Mouse (Mus musculus) right cerebral cortex, postnatal 25 days (tissue): ENCODE measurements around the gene Tbxa2r.

ENCODE experiments used
- DNase-seq: peaks from one replicate; pipeline ENCODE4 v3.0.0; 2022

The Tbxa2r gene

DNA sequence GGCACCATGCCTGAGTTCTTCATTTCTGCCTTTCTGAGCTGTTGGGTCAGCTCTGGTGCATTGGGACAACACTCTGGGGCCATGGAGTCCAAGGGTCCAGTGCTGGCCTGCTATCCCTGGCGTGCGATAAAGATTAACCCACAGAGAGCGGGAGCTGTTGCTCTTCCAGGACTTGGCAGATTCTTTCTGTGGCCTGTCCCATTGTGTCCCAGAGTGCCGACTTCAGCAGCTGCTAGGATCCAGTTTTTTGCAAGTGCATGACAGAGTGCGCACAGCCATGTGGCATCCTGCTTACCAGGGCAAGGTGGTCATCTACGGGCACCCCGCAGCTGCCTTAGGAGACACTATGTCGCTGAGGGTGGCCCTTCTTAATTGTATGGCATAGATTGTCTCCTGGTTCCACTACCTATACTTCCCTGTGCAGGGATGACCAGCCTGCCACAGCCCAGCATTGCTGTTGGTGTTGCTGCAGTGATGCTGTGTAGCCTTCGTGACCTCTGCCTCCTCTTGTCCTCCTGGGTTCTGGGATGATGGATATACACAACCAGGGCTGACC, 28.1 kb upstream of the Tbxa2r start:
- no peak for DNase-seq

DNA sequence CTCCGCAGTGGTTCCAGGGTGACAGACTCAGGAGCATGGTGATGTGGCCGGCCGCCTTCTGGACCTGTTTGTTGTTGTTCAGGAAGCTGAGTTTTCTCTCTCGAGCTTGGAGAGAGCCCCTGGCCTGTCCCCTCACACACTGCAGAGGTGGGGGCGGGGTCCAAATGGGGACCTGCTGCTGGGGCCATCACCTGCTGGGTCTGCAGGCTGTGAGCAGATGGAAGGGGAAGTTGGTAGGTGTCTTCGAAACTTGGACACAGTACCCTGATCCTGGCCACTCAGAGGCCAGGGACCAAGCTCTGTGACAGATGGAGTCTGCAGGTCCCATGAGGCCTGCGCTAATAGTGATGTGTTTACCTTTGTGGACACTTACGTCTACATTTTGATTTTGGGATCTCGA, 27.2 kb upstream of the Tbxa2r start:
- no peak for DNase-seq

DNA sequence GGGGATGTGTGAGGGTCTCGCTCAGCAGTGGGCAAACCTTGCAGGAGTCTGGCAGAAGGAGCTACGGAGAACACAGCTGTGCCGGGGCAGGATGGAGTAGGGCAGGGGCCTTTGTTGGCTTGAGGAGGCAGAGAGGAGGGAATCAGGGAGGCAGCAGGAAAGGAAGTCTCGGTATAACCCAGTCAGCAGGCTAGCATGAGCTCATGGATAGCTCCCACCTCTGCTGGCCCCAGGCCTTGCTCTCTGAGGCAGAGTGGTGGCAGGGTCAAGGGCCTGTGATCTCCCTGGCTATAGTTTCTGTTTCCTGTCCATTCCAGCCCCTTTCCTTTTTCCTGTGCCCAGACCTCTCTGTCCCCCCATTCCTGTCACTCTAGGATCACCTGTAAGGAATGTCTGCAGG, 26.2 kb upstream of the Tbxa2r start:
- DNase-seq = no peak

DNA sequence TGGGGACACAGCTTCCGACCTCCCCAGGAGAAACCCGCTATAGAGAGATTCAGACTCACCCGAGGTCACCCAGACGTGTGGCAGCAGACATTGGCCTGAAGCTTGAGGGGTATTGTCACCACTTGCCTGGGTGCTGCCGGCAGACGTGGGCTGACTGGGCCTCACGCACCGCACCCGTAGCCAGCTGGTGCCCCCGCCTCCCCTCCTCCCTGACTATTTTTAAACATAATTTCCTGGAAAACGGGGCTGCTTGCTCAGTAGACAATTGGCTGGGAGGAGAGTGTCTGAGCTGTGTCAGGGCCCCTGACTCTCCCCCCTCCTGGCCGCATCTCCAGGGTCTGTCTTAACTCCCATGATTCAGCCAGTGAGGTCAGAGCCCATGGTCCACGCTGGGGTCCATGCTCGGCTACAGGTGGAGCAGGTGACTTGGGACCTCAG, 25.7 kb upstream of the Tbxa2r start:
- peak; percentile 71 for DNase-seq

DNA sequence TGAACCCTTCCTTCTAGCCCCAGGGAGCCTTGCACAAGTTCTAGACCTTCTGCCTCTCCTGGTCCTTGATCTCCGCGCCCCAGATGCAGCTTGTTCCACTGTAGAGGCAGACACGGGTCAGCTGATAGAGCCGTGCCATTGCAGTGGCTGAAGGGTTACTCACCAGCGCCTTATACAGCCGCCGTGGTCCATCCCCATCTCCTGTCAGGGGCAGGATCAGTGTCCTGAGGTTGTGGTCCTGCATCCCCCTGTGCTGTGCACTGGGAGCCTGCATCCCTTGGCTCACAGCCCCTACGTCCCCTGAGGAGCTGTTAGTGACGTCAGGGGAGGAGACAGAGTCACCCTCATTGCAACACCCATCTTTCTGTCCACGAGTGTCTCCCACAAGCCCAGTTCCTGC, 25.3 kb upstream of the Tbxa2r start:
- no peak for DNase-seq

DNA sequence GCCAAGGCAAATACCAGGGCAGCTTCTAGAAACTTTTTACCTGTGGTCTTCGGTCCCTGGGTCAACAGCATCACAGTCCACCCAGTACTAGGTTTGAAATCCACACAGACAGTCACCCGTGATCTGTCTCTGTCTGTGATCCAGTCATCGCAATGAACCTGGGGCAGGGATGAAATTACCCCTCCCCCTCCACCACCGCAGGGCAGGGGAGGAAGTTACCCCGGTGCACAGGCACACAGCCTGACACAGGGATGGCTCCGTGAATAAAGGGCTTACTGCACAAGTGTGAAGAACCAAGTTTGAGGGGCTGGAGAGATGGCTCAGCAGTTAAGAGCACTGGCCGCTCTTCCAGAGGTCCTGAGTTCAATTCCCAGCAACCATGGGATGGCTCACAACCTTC, 24.8 kb upstream of the Tbxa2r start:
- DNase-seq = no peak

DNA sequence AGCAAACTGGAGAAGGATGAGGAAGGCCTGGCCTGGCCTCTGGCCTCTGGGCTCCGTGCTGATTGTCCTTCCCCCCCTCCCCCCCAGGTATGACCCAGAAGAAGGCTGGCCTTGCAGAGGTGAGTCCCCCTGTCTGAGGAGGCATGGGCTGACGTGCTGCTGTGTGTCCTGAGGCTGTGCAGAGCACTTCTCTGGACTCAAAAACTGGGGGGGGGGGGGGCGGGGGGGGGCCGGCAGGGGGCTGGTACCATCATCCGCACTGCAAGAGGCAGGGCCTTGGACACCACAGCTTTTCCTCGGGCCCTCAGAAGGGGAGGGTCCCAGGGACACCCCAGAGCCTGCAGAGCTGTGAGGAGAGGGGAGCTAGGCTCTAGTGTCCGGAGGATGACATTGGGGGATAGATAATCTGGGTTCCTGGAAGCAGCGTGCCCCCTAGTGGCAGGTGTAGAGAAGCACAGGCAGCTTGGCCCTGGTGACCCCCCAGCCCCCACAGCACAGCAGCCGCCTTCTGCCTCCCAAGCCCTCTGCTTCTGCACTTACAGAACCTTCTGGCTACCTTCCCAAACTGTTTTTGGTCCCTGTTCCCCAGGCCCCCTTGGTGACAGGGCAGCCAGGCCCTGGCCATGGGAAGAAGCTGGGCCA, 23.8 kb upstream of the Tbxa2r start:
- DNase-seq = no peak

DNA sequence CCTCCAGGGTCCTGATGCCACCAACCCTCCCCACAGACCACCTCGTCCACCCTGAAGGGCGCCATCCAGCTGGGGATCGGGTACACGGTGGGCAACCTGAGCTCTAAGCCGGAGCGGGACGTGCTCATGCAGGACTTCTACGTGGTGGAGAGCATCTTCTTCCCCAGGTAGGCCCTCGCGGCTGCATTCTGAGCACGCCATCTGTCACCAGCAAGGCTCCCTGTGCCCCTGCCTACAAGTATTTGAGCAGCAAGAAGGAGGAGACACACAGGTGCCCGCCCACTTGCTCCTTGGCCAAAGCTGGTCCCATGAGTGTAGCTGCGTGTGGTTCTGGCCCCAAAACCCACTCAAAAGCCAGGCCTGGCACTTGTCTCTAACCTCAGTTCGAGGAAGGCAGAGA, 22.9 kb upstream of the Tbxa2r start:
- no peak for DNase-seq

DNA sequence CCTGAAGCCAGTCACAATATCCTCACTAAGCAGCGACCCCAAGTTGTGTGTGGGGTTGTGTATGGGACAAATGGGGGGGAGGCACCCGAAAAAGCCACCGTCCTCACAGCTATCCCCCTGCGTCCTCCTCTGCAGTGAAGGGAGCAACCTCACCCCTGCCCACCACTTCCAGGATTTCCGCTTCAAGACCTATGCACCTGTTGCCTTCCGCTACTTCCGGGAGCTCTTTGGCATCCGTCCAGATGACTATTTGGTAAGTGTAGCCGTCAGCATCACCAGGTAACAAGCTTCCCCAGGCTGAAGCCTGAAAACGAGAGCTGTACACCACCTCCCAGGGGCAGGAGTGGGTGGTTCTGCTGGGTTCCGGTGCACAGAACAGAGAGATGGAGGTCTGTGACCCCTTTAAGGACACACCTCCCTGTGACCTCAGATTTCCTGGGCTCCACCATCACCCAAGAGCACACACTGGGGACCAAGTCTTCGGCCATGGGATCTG, 22.3 kb upstream of the Tbxa2r start:
- no peak for DNase-seq

DNA sequence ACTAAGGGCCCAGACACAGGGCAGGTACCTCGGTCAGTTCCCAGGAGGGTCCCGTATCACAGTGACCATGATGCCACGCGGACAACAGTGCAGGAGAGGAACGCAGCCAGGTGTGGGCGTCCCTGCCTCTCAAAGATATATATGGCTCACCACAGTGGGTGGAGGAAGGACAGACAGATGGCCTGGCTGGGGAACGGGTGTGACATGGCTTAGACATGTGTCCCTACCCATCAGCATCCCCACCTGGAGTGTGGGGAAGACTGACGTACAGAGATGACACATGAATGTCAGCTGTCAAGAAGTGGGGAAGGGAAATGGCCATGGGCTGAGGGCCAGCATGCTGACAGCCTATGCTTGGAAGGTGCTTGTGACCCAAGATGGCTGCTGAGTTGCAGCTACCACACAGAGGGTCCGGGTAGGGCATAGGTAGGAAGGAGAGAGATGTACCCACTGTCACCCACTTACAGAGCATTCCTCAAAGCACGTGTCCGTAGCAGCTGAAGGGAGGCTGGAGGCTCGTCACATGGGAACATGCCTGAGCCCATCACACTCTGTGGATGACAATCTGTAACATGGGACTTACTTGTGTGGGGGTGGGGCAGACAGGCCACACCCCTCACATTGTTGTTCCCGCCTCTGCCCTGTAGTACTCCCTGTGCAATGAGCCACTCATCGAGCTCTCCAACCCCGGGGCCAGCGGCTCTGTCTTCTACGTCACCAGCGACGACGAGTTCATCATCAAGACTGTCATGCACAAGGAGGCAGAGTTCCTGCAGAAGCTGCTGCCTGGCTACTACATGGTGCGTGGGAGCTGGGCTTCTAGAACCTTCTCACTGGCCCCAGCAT, 21.5 kb upstream of the Tbxa2r start:
- no peak for DNase-seq

DNA sequence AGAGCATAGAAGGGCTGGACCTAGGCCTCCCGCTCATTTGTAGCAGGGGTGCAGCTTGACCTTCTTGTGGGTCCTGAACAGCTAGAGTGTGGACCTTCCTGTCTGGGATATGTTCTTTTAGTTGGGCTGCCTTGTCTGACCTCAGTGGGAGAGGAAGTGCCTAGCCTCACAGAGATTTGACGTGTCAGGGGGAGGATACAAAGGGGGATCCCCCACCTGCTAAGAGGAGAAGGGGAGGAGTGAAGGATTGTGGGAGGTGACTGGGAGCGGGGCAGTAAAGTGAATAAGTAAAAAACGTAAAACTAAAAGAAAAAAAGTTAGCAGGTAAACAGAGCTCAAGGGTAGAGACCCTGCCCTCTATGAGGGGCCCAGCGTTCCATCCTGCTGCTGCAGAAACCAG, 19.0 kb upstream of the Tbxa2r start:
- DNase-seq = no peak

DNA sequence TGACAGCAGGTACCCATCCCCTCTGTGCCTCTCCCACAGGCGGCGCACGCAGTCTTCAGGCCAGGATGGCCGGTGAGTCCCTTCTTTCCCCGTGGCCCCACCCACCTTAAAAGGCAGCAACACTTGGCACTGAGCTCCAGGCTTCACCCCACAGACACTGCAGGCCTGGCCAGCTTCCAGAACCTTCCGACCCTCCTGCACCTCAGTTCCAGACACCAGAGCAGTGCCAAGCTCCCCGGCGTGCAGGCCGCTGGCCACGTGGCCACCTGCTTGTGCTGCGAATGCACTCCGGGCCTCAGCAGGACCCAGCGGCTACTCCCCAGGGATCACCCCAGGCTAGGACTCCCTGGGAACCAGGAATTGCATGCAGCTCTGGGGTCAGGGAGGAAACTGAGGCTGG, 14.9 kb upstream of the Tbxa2r start:
- no peak for DNase-seq

DNA sequence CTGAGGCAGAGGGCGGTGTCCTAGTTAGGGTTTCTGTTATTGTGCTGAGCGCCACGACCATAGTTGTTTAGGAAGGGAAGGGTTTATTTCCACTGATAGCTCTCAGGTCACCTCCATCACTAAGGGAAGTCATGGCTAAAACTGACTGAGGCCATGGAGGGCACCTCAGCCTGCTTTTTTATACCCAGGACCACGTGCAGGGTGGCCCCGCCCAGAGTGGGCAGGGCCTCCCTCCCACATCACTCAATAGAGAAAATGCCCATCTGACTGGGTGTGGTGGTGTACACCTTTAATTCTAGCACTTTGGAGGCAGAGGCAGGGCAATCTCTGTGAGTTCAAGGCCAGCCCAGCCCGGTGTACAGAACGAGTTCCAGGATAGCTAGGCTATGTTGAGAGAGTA, 14.3 kb upstream of the Tbxa2r start:
- DNase-seq = no peak

DNA sequence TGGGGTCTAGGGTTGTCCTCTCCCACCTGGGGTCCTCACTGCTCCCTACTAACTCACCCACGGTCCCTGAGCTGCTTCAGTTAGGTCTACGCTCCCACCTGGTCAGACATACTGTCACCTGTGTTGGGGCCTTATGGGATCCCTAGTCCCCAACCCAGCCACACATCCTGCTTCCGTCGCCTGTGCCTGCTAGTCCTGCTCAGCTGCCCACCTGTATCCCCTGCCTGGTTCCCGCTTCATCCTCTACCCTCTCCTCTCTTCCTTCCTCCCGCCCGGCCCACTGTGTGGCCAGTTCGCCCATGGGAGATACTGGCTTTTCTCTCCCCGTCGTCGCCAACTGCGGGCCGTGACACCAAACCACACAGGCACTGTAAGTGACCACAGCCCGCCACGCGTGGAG, 12.9 kb upstream of the Tbxa2r start:
- no peak for DNase-seq

DNA sequence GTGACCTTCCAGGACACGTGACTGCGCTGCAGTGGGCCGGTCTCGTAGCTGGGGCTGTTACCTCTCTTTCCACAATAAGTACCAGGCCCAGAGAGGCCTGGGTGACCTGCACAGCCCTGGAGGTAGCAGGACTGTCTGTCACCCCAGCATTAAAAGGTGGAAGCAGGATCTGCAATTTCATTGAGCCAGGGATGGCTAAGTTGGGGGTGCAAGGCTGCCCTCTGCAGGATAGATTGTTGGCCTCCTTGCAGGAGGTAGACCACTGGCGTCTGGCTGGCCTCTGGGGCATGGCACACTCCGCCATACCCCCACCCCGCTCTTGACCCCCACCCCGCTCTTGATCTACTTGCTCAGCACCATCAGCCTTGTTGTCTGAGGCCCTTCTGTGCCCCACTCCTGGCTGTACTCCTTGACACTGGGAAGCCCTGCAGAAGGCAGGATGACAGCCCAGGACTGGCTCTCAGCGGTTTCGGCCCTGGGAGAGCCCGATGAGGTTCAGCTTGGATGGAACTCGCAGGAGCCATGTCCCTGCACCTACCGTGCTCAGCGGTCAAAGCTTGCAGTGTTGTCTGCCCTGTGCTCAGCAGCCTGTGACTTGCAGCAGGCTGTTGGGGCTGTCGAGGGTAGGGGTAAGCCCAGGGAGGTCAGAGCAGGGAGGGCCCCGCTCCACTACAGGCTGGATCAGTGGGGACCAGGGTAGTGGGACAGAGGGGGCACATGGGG, 12.0 kb upstream of the Tbxa2r start:
- no peak for DNase-seq

DNA sequence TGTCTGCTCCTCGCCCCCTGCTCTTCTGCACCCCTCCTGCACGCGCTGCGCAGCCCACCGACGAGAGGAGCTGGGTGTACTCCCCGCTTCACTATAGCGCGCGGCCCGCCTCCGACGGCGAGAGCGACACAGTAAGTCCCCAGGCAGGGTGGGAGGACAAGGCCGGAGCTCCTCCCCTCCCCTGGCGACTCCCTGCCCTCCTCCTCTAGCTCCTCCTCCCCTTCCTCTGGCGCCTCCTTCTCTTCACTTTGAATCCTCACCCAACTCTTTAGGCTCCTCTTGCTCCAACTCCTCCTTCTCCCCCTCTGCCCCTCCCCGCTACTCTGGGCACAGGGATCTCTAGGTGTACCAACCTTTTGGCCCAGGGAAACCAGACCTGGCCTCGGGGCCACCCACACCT, 11.3 kb upstream of the Tbxa2r start:
- no peak for DNase-seq

DNA sequence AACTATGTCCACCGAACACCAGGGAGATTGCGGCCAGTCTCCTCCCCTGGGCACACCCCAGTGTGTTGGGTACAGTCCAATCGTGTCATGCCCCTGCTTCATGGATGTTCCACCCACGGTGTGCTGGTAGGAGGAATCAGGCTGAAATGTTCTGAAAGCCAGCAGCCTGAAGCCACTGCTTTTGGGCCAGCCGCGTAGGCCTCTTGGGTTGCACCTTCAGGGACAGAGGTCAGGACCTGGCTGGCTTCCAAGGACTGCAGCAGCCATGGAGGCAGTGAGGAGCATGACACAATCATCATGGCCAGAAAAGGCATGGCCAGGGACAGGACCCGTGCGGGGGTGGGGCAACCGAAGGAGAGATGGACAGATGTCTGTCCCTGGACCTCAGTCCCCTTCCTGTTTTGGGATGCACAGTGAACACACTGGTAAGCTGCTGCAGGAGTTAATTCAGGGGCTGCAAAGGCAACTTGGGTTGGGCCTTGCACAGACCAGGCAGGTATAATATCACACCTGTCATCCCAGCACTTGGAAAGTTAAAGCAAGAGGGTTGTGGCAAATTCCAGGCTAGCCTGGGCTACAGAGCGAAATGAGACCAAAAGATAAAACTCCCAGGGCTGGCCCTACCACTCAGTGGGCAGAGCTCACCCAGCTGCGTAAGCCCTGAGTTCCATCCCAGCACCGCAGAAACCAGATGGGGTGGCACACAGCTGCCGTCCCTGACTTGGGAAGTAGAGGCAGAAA, 9.8 kb upstream of the Tbxa2r start:
- no peak for DNase-seq

DNA sequence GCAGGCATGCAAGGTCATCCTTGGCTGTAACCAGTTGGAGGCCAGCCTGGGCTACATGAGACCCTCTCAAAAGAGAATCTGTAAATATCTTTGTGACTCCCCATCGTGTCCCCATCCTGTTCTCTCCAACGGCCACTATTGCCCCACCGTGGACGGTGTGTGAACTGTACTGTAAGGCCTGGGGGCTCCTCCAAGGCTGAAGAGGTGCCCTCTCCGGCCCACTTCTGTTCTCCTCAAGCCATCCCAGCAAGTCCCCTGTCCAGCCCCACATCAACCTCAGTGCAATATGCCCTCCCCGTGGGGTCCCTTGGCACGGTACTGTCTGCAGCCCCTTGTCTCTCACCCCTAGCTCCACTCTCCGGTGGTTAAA, 9.2 kb upstream of the Tbxa2r start:
- no peak for DNase-seq

DNA sequence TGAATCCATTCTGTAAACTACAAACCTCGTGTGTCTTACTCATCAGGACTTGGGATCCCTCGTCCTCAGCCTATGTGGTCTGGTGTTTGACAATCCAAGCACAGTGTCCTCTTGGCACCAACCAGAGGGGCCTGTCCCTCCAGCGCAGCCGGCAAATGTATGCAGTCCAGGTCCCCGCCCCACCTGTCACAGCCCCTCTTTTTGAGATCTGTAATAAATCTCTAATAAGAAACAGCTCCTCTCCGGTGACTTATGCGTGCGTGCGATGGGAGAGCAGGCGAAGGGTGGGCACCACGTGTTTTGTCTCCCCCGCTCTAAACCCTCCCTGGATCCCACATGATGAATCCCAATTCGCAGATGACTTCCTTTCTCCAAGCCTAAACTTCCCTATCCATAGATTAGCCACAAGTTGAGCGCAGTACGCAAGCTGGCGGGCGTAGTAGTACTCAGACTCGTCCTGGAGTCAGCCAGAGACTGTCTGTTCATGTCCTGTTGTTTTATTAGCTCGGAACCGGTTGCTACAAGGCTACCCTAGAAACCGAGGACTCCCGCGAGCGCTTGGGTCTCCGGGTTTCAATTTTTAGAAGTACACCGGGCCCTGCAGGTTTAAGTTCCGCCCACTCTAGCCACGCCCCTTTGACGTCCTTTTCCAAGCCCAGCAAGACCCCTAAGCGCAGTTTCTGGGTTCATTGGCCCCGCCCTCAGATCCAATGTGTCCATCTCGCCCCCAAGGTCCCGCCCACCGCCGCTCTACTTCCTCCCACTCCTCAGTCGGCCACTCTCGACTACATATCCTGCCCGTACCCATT, 8.6 kb upstream of the Tbxa2r start:
- no peak for DNase-seq

DNA sequence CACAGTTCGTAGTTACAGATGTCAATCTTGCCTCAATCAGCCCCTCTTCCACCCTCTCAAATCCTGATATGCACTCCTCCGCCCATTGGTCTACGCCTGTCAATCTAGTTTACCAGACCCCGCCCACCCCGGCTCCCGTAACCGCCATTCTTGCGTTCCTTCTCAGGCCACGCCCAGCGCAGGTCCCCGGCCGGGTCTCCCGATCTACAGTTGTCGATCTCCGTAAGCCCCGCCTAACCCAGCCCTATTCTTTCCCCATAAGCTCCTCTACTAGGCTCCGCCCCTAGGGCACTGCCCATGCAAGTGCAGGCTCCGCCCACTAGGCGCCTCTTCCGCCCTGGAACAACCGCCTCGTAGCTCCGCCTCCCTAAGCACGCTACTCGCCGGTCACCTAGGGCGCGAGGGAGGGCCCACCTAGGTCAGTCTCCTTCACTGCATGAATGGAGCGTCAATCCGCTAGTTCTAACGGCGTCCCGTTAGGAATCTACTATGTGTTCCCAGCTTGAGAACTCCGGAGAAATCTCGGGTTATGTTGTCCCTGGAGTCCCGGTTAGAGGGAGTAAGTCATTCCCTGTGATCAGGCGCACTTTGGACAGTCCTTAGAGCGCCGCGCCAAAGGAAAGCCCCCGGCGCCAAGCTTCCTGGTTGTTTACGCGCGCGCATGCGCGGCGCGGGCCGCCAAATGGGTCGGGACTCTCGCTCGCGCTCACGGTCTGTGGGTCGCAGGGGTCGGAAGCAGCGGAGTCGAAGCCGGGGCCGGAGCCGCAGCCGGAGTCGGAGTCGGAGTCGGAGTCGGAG, 7.8 kb upstream of the Tbxa2r start, which contains the start of gene Cactin:
Gene Cactin, plus strand, starts transcription at position 554 of the 798 bp plus-strand sequence.
- DNase-seq = peak; percentile 99

DNA sequence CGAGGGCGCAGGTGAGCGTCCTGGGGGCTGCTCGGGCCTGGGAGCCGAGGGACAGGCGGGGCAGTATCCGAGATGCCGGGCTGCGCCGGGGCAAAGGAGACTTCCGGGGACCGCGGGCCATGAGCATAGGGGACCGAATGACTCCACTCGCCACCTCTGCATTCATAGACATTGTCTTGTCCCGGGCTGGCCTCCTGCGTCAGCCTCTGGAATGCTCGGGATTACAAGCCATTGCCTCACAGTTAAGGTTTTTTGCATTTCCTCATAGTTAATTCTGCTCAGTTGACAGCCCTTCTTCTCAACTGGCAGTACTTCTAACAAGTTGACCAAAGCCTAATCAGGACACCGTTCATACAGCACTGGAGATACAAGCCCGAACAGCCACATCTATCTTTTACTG, 7.1 kb upstream of the Tbxa2r start:
- no peak for DNase-seq
